Mouse (Mus musculus): Measurements from ENCODE around the gene Cmtm6. TPM values are rescaled to one million over a fixed set of nuclear protein-coding genes. Genes with fewer than 3 reads are reported as not detected.
A peak's percentile ranks its signal among the peaks of the same experiment; 100 is the strongest.
"Not testable (repeated sequence)": the region's sequence is repeated elsewhere in the genome, so short reads cannot be mapped to it uniquely, and the experiment has no call there.

The Cmtm6 gene
- polyA plus RNA-seq, 1 experiment, result 0.07 TPM

GRCm38 (mm10) chr9:114716677-114717331 is 14.1 kb upstream of the Cmtm6 start:
- Histone ChIP-seq H3K27me3 (ENCODE audit: control insufficient read depth) (no peaks in the 10 kb centered on the region), H3K36me3 (ENCODE audit: control insufficient read depth) (peaks cover 88% of the 10 kb centered on the region), H3K9me3 (ENCODE audit: control insufficient read depth, low read length) (no peaks in the 10 kb centered on the region), H3K4me3 (replicated peaks) (no peak overlapping the region), H3K4me1 (ENCODE audit: control insufficient read depth) (no peaks in the 10 kb centered on the region)
- no peak for TF ChIP-seq TAL1 (IDR thresholded peaks at IDR 0.05; ENCODE audit: low read length)
- TF ChIP-seq GATA1 (IDR thresholded peaks at IDR 0.05; ENCODE audit: low read length), result no peak

GRCm38 (mm10) chr9:114727315-114727714 is 3.6 kb upstream of the Cmtm6 start:
- no peaks in the 10 kb centered on the region for H3K9me3 ChIP-seq (ENCODE audit: control insufficient read depth, low read length)
- no peak overlapping the region for H3K4me3 ChIP-seq (replicated peaks)
- TF ChIP-seq TAL1 (IDR thresholded peaks at IDR 0.05; ENCODE audit: low read length) (no peak), GATA1 (IDR thresholded peaks at IDR 0.05; ENCODE audit: low read length) (no peak)
- no peaks in the 10 kb centered on the region for H3K27me3 ChIP-seq (ENCODE audit: control insufficient read depth)
- H3K36me3 ChIP-seq (ENCODE audit: control insufficient read depth), result peaks cover 31% of the 10 kb centered on the region
- peaks cover 45% of the 10 kb centered on the region for H3K4me1 ChIP-seq (ENCODE audit: control insufficient read depth)

- not testable (repeated sequence) for H3K27me3 ChIP-seq (ENCODE audit: control insufficient read depth); H3K4me3 ChIP-seq (replicated peaks); H3K9me3 ChIP-seq (ENCODE audit: control insufficient read depth, low read length)
- Histone ChIP-seq H3K36me3 (ENCODE audit: control insufficient read depth) (peaks cover 20% of the 10 kb centered on the region), H3K4me1 (ENCODE audit: control insufficient read depth) (peaks cover 56% of the 10 kb centered on the region)
Observed at GRCm38 (mm10) chr9:114728432-114728831, 2.5 kb upstream of the Cmtm6 start.

- TF ChIP-seq TAL1 (IDR thresholded peaks at IDR 0.05; ENCODE audit: low read length), result no peak
- no peak for TF ChIP-seq GATA1 (IDR thresholded peaks at IDR 0.05; ENCODE audit: low read length)
- Histone ChIP-seq H3K4me3 (replicated peaks) (peak overlapping the region; percentile 95), H3K27me3 (ENCODE audit: control insufficient read depth) (no peaks in the 10 kb centered on the region), H3K9me3 (ENCODE audit: control insufficient read depth, low read length) (no peaks in the 10 kb centered on the region), H3K4me1 (ENCODE audit: control insufficient read depth) (peaks cover 68% of the 10 kb centered on the region), H3K36me3 (ENCODE audit: control insufficient read depth) (peaks cover 10% of the 10 kb centered on the region)
Observed at GRCm38 (mm10) chr9:114729911-114730805, 758 bp upstream of the Cmtm6 start.

GRCm38 (mm10) chr9:114731871-114732682 is 1.2 kb downstream of the Cmtm6 start:
- H3K4me3 ChIP-seq (replicated peaks), result peak overlapping the region; percentile 95
- peaks cover 11% of the 10 kb centered on the region for H3K36me3 ChIP-seq (ENCODE audit: control insufficient read depth)
- no peaks in the 10 kb centered on the region for H3K9me3 ChIP-seq (ENCODE audit: control insufficient read depth, low read length)
- no peaks in the 10 kb centered on the region for H3K27me3 ChIP-seq (ENCODE audit: control insufficient read depth)
- peaks cover 72% of the 10 kb centered on the region for H3K4me1 ChIP-seq (ENCODE audit: control insufficient read depth)
- TF ChIP-seq TAL1 (IDR thresholded peaks at IDR 0.05; ENCODE audit: low read length) (no peak), GATA1 (IDR thresholded peaks at IDR 0.05; ENCODE audit: low read length) (no peak)

GRCm38 (mm10) chr9:114733238-114733637 is 2.3 kb downstream of the Cmtm6 start:
- TF ChIP-seq TAL1 (IDR thresholded peaks at IDR 0.05; ENCODE audit: low read length), result no peak
- Histone ChIP-seq H3K9me3 (ENCODE audit: control insufficient read depth, low read length) (no peaks in the 10 kb centered on the region), H3K4me3 (replicated peaks) (peak overlapping the region; percentile 23), H3K4me1 (ENCODE audit: control insufficient read depth) (peaks cover 63% of the 10 kb centered on the region), H3K27me3 (ENCODE audit: control insufficient read depth) (no peaks in the 10 kb centered on the region), H3K36me3 (ENCODE audit: control insufficient read depth) (peaks cover 18% of the 10 kb centered on the region)

GRCm38 (mm10) chr9:114736442-114736841 is 5.5 kb downstream of the Cmtm6 start:
- H3K27me3 ChIP-seq (ENCODE audit: control insufficient read depth), result no peaks in the 10 kb centered on the region
- no peak for TF ChIP-seq TAL1 (IDR thresholded peaks at IDR 0.05; ENCODE audit: low read length)
- TF ChIP-seq GATA1 (IDR thresholded peaks at IDR 0.05; ENCODE audit: low read length), result no peak
- no peak overlapping the region for H3K4me3 ChIP-seq (replicated peaks)
- peaks cover 35% of the 10 kb centered on the region for H3K4me1 ChIP-seq (ENCODE audit: control insufficient read depth)
- peaks cover 34% of the 10 kb centered on the region for H3K36me3 ChIP-seq (ENCODE audit: control insufficient read depth)
- H3K9me3 ChIP-seq (ENCODE audit: control insufficient read depth, low read length), result no peaks in the 10 kb centered on the region

- Histone ChIP-seq H3K4me3 (replicated peaks) (no peak overlapping the region), H3K27me3 (ENCODE audit: control insufficient read depth) (no peaks in the 10 kb centered on the region), H3K36me3 (ENCODE audit: control insufficient read depth) (peaks cover 46% of the 10 kb centered on the region), H3K9me3 (ENCODE audit: control insufficient read depth, low read length) (no peaks in the 10 kb centered on the region), H3K4me1 (ENCODE audit: control insufficient read depth) (peaks cover 4% of the 10 kb centered on the region)
- no peak for TF ChIP-seq GATA1 (IDR thresholded peaks at IDR 0.05; ENCODE audit: low read length)
- TF ChIP-seq TAL1 (IDR thresholded peaks at IDR 0.05; ENCODE audit: low read length), result no peak
Observed at GRCm38 (mm10) chr9:114740336-114740735, 9.4 kb downstream of the Cmtm6 start.

GRCm38 (mm10) chr9:114742731-114743130 is 11.8 kb downstream of the Cmtm6 start:
- no peaks in the 10 kb centered on the region for H3K27me3 ChIP-seq (ENCODE audit: control insufficient read depth)
- no peak overlapping the region for H3K4me3 ChIP-seq (replicated peaks)
- H3K36me3 ChIP-seq (ENCODE audit: control insufficient read depth), result peaks cover 56% of the 10 kb centered on the region

More at GRCm38 (mm10) chr9:114742731-114743130, 11.8 kb downstream of the Cmtm6 start:
- Histone ChIP-seq H3K9me3 (ENCODE audit: control insufficient read depth, low read length) (no peaks in the 10 kb centered on the region), H3K4me1 (ENCODE audit: control insufficient read depth) (no peaks in the 10 kb centered on the region)
- TF ChIP-seq GATA1 (IDR thresholded peaks at IDR 0.05; ENCODE audit: low read length), result no peak
- TF ChIP-seq TAL1 (IDR thresholded peaks at IDR 0.05; ENCODE audit: low read length), result no peak

Data from erythroblast, embryonic 14.5 days (primary cell).